Mouse (Mus musculus): ENCODE data around the gene Gpsm2. TPM values are rescaled to one million over a fixed set of nuclear protein-coding genes. Genes with fewer than 3 reads are reported as not detected.

The Gpsm2 gene
- total and polyA plus RNA-seq, 3 experiments: 9.7 to 11.2 (median 10.4) TPM

DNA sequence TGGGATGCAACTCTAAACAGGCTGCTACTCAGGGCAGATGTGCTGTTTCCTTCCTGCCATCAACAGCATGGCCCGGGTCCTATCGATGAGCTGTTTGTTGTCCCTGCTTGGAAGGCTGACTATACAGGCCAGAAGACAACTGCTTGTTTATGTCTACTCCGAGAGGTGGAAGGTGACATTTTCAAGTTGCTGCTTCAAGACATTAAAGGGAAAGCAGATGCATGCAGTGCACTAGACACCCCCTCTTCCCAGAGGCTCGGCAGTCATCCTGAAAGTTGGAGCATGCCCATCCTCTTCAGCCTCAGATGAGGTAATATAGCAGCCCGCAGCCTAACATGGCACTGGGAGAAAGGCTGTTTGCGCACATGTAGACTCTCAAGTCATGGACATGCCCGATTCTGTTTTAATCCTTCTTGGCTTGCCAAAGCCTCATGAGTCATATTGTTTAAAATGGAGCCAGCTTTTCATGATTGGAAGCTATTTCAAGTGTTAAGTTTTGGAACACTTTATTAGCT, 40.5 kb upstream of the Gpsm2 start:
- Histone ChIP-seq H3K79me2 (replicated peaks; ENCODE audit: control insufficient read depth, extremely low read depth, insufficient read depth, poor library complexity, severe bottlenecking) (no peaks in the 10 kb centered on the region), H3K9ac (ENCODE audit: insufficient read depth, low read depth) (no peak overlapping the region), H3K27me3 (replicated peaks) (no peaks in the 10 kb centered on the region), H3K4me1 (ENCODE audit: control insufficient read depth in 1 of 2, insufficient read depth in 2 of 2) (no peaks in the 10 kb centered on the region), H3K27ac (ENCODE audit: insufficient read depth, low read depth) (no peak overlapping the region), H3K9me3 (replicated peaks; ENCODE audit: low read length) (no peaks in the 10 kb centered on the region), H3K4me2 (ENCODE audit: insufficient read depth, low read depth, poor library complexity, severe bottlenecking) (no peak overlapping the region), H3K36me3 (replicated peaks in 1 of 2; ENCODE audit: control insufficient read depth in 1 of 2, insufficient read depth in 1 of 2, low read length in 1 of 2) (no peaks in the 10 kb centered on the region), H3K4me3 (replicated peaks in 1 of 3; ENCODE audit: low read depth in 2 of 3, low read length in 2 of 3, poor library complexity in 1 of 3) (no peak overlapping the region)
- dilution Hi-C loops (cut with MboI; ENCODE audit: extremely low pct_ligation_motif_present, extremely low pct_unique_long_range_greater_than_20kb, low sequenced_read_pairs) (no loop called here), in situ Hi-C loops (cut with MboI; ENCODE audit: low pct_ligation_motif_present, low pct_unique_long_range_greater_than_20kb, low sequenced_read_pairs) (no loop called here)
- TF ChIP-seq NELFE (IDR thresholded peaks at IDR 0.05; ENCODE audit: low read depth, low read length) (no peak), IRF4 (IDR thresholded peaks at IDR 0.05; ENCODE audit: low read depth, low read length) (no peak), TBP (conservative IDR thresholded peaks at IDR 0.05; ENCODE audit: low read depth, low read length) (no peak), ETS1 (conservative IDR thresholded peaks at IDR 0.05; ENCODE audit: low read depth, low read length) (no peak), KAT2A (IDR thresholded peaks at IDR 0.05; ENCODE audit: insufficient replicate concordance, low read length) (no peak), CHD1 (IDR thresholded peaks at IDR 0.05; ENCODE audit: low read depth, low read length) (no peak), ELF1 (IDR thresholded peaks at IDR 0.05; ENCODE audit: low read depth, low read length) (no peak), MYC (IDR thresholded peaks at IDR 0.05; ENCODE audit: low read depth, low read length) (no peak), SMC3 (IDR thresholded peaks at IDR 0.05; ENCODE audit: low read depth, low read length) (no peak), MEF2A (IDR thresholded peaks at IDR 0.05; ENCODE audit: borderline replicate concordance, low read depth, low read length) (no peak), MAFK (IDR thresholded peaks at IDR 0.05; ENCODE audit: insufficient replicate concordance, low read length) (no peak), USF2 (conservative IDR thresholded peaks at IDR 0.05; ENCODE audit: low read depth, low read length) (no peak), BHLHE40 (IDR thresholded peaks at IDR 0.05; ENCODE audit: low read depth, low read length) (no peak), ZC3H11A (IDR thresholded peaks at IDR 0.05; ENCODE audit: low read depth, low read length) (no peak), UBTF (IDR thresholded peaks at IDR 0.05; ENCODE audit: low read depth, low read length) (no peak), HCFC1 (IDR thresholded peaks at IDR 0.05; ENCODE audit: low read depth, low read length) (no peak), SIN3A (IDR thresholded peaks at IDR 0.05; ENCODE audit: low read length) (no peak), PAX5 (IDR thresholded peaks at IDR 0.05; ENCODE audit: low read length) (no peak), RAD21 (IDR thresholded peaks at IDR 0.05; ENCODE audit: low read depth, low read length) (no peak)
- DNase-seq (ENCODE audit: extremely low read depth): no peak

GRCm38 (mm10) chr3:108759566-108760420, 37.7 kb upstream of the Gpsm2 start:
- DNase-seq (ENCODE audit: extremely low read depth): no peak
- dilution Hi-C loops (cut with MboI; ENCODE audit: extremely low pct_ligation_motif_present, extremely low pct_unique_long_range_greater_than_20kb, low sequenced_read_pairs) (no loop called here), in situ Hi-C loops (cut with MboI; ENCODE audit: low pct_ligation_motif_present, low pct_unique_long_range_greater_than_20kb, low sequenced_read_pairs) (no loop called here)
- Histone ChIP-seq H3K27ac (ENCODE audit: insufficient read depth, low read depth) (no peak overlapping the region), H3K4me1 (ENCODE audit: control insufficient read depth in 1 of 2, insufficient read depth in 2 of 2) (no peaks in the 10 kb centered on the region), H3K4me3 (replicated peaks in 1 of 3; ENCODE audit: low read depth in 2 of 3, low read length in 2 of 3, poor library complexity in 1 of 3) (no peak overlapping the region), H3K9ac (ENCODE audit: insufficient read depth, low read depth) (no peak overlapping the region), H3K9me3 (replicated peaks; ENCODE audit: low read length) (no peaks in the 10 kb centered on the region), H3K79me2 (replicated peaks; ENCODE audit: control insufficient read depth, extremely low read depth, insufficient read depth, poor library complexity, severe bottlenecking) (no peaks in the 10 kb centered on the region), H3K4me2 (ENCODE audit: insufficient read depth, low read depth, poor library complexity, severe bottlenecking) (no peak overlapping the region), H3K36me3 (replicated peaks in 1 of 2; ENCODE audit: control insufficient read depth in 1 of 2, insufficient read depth in 1 of 2, low read length in 1 of 2) (no peaks in the 10 kb centered on the region), H3K27me3 (replicated peaks) (no peaks in the 10 kb centered on the region)
- TF ChIP-seq RAD21 (IDR thresholded peaks at IDR 0.05; ENCODE audit: low read depth, low read length) (no peak), POLR2A (IDR thresholded peaks at IDR 0.05; ENCODE audit: low read depth, low read length) (no peak), TCF12 (IDR thresholded peaks at IDR 0.05; ENCODE audit: low read depth, low read length) (no peak), KAT2A (IDR thresholded peaks at IDR 0.05; ENCODE audit: insufficient replicate concordance, low read length) (no peak), JUN (IDR thresholded peaks at IDR 0.05; ENCODE audit: insufficient read depth, low read depth, low read length) (no peak), UBTF (IDR thresholded peaks at IDR 0.05; ENCODE audit: low read depth, low read length) (no peak), CHD1 (IDR thresholded peaks at IDR 0.05; ENCODE audit: low read depth, low read length) (no peak), SMC3 (IDR thresholded peaks at IDR 0.05; ENCODE audit: low read depth, low read length) (no peak), CTCF (conservative IDR thresholded peaks at IDR 0.05 in 1 of 2, IDR thresholded peaks at IDR 0.05 in 1 of 2; ENCODE audit: low read depth in 2 of 2, low read length in 2 of 2) (no peak), MXI1 (IDR thresholded peaks at IDR 0.05; ENCODE audit: low read depth, low read length) (no peak), MAZ (IDR thresholded peaks at IDR 0.05; ENCODE audit: low read depth, low read length) (no peak), EP300 (IDR thresholded peaks at IDR 0.05; ENCODE audit: low read length) (no peak), ZMIZ1 (IDR thresholded peaks at IDR 0.05; ENCODE audit: low read depth, low read length) (no peak)
